Mouse (Mus musculus): Measurements from ENCODE around the gene Ccdc172. TPM values are rescaled to one million over a fixed set of nuclear protein-coding genes. Genes with fewer than 3 reads are reported as not detected.

Ccdc172 gene
- polyA plus RNA-seq (2015; fragmentation: Nextera tagmentation; extraction: Ambion mirVana), result not detected in 2 replicates

DNA sequence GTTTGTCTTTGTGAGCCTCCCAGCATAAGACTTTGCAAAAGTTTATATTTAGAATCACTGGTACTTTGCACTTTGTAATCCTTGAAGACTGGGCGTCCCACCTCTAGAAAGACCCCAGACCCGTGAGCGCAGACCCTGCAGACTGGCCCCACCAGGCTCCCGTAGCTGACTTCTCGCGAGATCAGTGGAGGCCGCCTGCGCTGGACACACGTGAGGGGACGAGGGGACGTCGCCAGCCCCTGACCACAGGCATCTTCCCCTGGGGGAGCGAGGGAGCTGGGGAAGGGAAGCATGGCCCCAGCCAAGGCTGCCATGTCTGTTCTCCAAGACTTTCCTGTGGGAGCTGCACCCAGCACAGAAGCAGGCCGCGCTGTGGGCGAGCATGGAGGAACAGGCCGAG is at the start of gene Ccdc172:
Gene Ccdc172 (plus strand): TSS at position 176 of the 400 bp plus-strand sequence.
- H3K27me3 ChIP-seq (ENCODE audit: control insufficient read depth, insufficient read depth, low read depth, low read length), result no peaks in the 10 kb centered on the region
- H3K4me3 ChIP-seq (ENCODE audit: low read length), result no peak within 1 kb of the TSS
- H3K4me1 ChIP-seq (replicated peaks; ENCODE audit: control insufficient read depth, insufficient read depth, low read length), result no peaks in the 10 kb centered on the region
- ATAC-seq (ENCODE audit: low read depth), result no peak
- no peak within 1 kb of the TSS for H3K4me2 ChIP-seq (ENCODE audit: low read depth, low read length)
- WGBS, result 96% methylated on average over 17 of the region's 17 CpGs
- H3K9ac ChIP-seq (ENCODE audit: low read length), result no peak within 1 kb of the TSS
- no peak within 1 kb of the TSS for H3K27ac ChIP-seq (ENCODE audit: low read length)
- no peaks in the 10 kb centered on the region for H3K9me3 ChIP-seq (ENCODE audit: control insufficient read depth, low read length)
- no peaks in the 10 kb centered on the region for H3K36me3 ChIP-seq (ENCODE audit: control insufficient read depth, insufficient read depth, low read length)

DNA sequence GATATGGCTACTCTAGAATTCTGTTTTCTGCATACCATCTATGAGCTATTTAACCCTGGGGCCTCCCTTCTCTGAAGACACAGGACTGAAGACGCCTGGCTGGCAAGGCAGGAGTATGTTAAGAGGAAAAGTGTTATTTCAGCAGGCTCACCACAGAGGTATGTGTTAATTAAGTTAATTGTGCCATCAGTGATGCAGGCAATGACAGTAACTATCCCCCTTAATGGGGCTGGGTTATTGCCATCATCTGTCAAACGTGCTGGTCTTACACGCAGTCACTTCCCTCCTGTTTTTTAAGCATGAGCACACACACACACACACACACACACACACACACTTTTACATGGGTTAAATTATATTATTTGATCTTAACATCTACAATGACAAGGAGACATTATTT is 48.0 kb upstream of the Ccdc172 start:
- H3K9me3 ChIP-seq (ENCODE audit: control insufficient read depth, low read length), result no peaks in the 10 kb centered on the region
- H3K4me1 ChIP-seq (replicated peaks; ENCODE audit: control insufficient read depth, insufficient read depth, low read length), result no peaks in the 10 kb centered on the region
- H3K4me2 ChIP-seq (ENCODE audit: low read depth, low read length), result no peak overlapping the region
- no peak overlapping the region for H3K4me3 ChIP-seq (ENCODE audit: low read length)
- H3K27ac ChIP-seq (ENCODE audit: low read length), result no peak overlapping the region
- no peaks in the 10 kb centered on the region for H3K27me3 ChIP-seq (ENCODE audit: control insufficient read depth, insufficient read depth, low read depth, low read length)
- WGBS, result 71% methylated on average over 3 of the region's 3 CpGs
- no peaks in the 10 kb centered on the region for H3K36me3 ChIP-seq (ENCODE audit: control insufficient read depth, insufficient read depth, low read length)
- no peak for ATAC-seq (ENCODE audit: low read depth)
- H3K9ac ChIP-seq (ENCODE audit: low read length), result no peak overlapping the region

DNA sequence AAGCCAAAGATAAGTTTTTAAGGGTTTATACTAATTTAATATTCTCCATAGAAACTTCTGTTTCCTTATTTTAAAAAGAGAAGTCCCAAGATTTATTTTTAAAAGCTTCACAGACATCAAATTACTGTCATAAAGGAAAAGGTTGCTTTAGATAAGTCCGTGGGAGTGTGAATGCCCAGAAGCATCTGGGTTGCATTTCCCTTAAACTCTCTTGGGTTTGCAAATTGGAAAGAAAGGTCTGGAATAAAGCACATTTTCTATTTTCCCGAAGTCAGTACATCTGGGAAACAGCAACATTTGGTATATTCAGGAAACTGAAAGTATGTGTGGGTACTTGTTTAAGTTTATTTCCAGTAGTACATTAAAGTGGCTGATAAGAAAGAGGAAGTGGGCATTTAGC is 43.5 kb upstream of the Ccdc172 start:
- Histone ChIP-seq H3K9me3 (ENCODE audit: control insufficient read depth, low read length) (no peaks in the 10 kb centered on the region), H3K4me2 (ENCODE audit: low read depth, low read length) (no peak overlapping the region), H3K27ac (ENCODE audit: low read length) (no peak overlapping the region), H3K36me3 (ENCODE audit: control insufficient read depth, insufficient read depth, low read length) (no peaks in the 10 kb centered on the region), H3K9ac (ENCODE audit: low read length) (no peak overlapping the region), H3K4me1 (replicated peaks; ENCODE audit: control insufficient read depth, insufficient read depth, low read length) (no peaks in the 10 kb centered on the region), H3K4me3 (ENCODE audit: low read length) (no peak overlapping the region), H3K27me3 (ENCODE audit: control insufficient read depth, insufficient read depth, low read depth, low read length) (no peaks in the 10 kb centered on the region)
- ATAC-seq (ENCODE audit: low read depth), result no peak
- 38% methylated on average over 2 of the region's 2 CpGs for WGBS

DNA sequence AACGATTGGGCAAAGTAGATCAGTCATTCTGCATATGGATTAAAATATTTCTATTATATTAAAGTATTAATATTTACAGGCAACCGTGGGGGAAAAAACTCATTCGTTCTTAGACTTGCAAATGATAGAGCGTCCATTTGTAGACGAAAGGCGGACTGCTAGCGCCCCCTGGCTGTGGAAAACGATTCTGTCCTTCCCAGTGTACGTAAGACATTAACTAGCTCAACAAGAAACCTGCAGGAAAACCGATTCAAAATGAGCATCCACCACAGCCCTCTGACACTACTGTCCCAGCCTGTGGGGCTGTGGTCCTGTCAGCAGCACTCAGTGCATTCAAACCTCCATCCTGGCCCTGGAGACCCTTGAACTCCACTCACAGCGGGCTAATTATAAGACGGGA is 42.4 kb upstream of the Ccdc172 start:
- Histone ChIP-seq H3K9me3 (ENCODE audit: control insufficient read depth, low read length) (no peaks in the 10 kb centered on the region), H3K27ac (ENCODE audit: low read length) (no peak overlapping the region), H3K27me3 (ENCODE audit: control insufficient read depth, insufficient read depth, low read depth, low read length) (no peaks in the 10 kb centered on the region), H3K4me1 (replicated peaks; ENCODE audit: control insufficient read depth, insufficient read depth, low read length) (no peaks in the 10 kb centered on the region), H3K4me2 (ENCODE audit: low read depth, low read length) (no peak overlapping the region), H3K4me3 (ENCODE audit: low read length) (no peak overlapping the region), H3K36me3 (ENCODE audit: control insufficient read depth, insufficient read depth, low read length) (no peaks in the 10 kb centered on the region), H3K9ac (ENCODE audit: low read length) (no peak overlapping the region)
- 12% methylated on average over 12 of the region's 12 CpGs for WGBS
- ATAC-seq (ENCODE audit: low read depth), result peak; percentile 15; the same call in 1 of the 2 replicates

DNA sequence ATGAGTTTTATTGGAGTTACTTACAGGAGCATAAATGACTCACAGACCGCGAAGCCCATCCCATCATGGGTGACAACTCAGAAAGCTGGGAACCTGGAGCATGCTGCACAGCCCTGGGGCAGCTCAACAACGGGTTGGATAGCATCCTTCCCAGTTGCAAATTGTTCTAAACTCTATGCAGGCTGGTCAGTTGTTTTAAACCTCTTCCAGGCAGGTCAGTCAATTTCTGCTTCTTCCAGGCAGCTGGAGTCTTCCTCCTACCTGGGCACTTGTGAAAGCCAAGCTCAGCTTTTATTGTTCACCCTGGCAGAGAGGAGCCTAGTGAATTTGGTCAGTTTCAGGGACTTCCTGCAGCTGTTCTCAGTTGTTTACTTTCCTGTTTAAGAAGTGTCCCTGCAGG is 37.5 kb upstream of the Ccdc172 start:
- WGBS, result 92% methylated on average over 3 of the region's 3 CpGs
- Histone ChIP-seq H3K9me3 (ENCODE audit: control insufficient read depth, low read length) (no peaks in the 10 kb centered on the region), H3K36me3 (ENCODE audit: control insufficient read depth, insufficient read depth, low read length) (no peaks in the 10 kb centered on the region), H3K4me1 (replicated peaks; ENCODE audit: control insufficient read depth, insufficient read depth, low read length) (no peaks in the 10 kb centered on the region), H3K9ac (ENCODE audit: low read length) (no peak overlapping the region), H3K27me3 (ENCODE audit: control insufficient read depth, insufficient read depth, low read depth, low read length) (no peaks in the 10 kb centered on the region), H3K4me2 (ENCODE audit: low read depth, low read length) (no peak overlapping the region), H3K4me3 (ENCODE audit: low read length) (no peak overlapping the region), H3K27ac (ENCODE audit: low read length) (no peak overlapping the region)
- no peak for ATAC-seq (ENCODE audit: low read depth)

DNA sequence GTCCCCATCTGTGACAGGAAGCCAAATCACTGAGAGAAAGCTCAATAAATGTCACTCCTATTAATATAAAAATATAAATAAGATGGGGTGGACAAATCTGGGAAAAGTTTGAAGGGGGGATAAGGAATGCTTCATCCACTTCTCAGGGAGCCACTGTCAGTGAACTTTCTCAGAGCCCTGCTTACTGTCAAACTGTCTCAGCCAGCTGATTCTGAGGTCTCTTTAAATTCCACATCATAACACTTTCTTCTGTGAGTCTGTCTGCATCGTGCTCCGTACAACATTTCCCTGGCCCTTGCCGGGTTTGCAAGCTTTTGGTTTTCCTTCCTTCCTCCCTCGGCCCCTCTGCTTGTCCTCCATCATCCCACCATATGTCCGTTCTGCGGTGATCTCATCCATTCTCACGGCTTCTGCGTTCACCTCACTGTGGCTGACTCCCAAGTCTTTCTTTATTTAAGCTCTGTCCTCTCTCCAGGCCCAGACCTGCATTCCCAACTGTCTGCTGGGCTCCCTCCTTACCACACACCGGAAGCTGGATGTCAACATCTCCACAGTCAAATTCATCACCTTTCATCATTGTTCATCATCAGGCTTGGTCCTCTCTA is 29.3 kb upstream of the Ccdc172 start:
- H3K27ac ChIP-seq (ENCODE audit: low read length), result no peak overlapping the region
- no peak overlapping the region for H3K4me2 ChIP-seq (ENCODE audit: low read depth, low read length)
- no peaks in the 10 kb centered on the region for H3K4me1 ChIP-seq (replicated peaks; ENCODE audit: control insufficient read depth, insufficient read depth, low read length)
- H3K27me3 ChIP-seq (ENCODE audit: control insufficient read depth, insufficient read depth, low read depth, low read length), result no peaks in the 10 kb centered on the region
- no peaks in the 10 kb centered on the region for H3K36me3 ChIP-seq (ENCODE audit: control insufficient read depth, insufficient read depth, low read length)
- 46% methylated on average over 9 of the region's 9 CpGs for WGBS
- no peak overlapping the region for H3K4me3 ChIP-seq (ENCODE audit: low read length)
- H3K9ac ChIP-seq (ENCODE audit: low read length), result no peak overlapping the region
- H3K9me3 ChIP-seq (ENCODE audit: control insufficient read depth, low read length), result no peaks in the 10 kb centered on the region
- no peak for ATAC-seq (ENCODE audit: low read depth)

DNA sequence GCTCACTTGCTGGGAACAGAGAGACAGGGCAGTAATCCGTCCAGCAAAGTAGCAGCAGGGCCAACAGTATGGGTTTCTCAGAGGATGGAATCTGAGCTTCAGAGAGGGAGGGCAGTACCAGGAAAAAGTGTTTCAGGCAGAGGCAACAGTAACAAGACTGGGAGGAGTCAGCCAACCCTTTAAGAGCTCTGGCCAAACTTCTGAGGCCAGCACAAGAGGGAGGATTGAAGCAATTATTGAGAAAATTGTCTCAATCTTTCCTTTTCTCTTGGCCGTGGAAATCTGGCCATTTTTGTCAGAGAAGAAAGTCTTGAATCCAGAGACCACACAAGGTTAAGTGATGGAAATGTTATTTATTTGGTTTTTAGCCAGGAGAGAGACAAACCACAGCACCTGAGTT is 25.1 kb upstream of the Ccdc172 start:
- Histone ChIP-seq H3K4me3 (ENCODE audit: low read length) (no peak overlapping the region), H3K9me3 (ENCODE audit: control insufficient read depth, low read length) (no peaks in the 10 kb centered on the region), H3K9ac (ENCODE audit: low read length) (no peak overlapping the region), H3K27ac (ENCODE audit: low read length) (no peak overlapping the region), H3K4me2 (ENCODE audit: low read depth, low read length) (no peak overlapping the region), H3K36me3 (ENCODE audit: control insufficient read depth, insufficient read depth, low read length) (no peaks in the 10 kb centered on the region), H3K27me3 (ENCODE audit: control insufficient read depth, insufficient read depth, low read depth, low read length) (no peaks in the 10 kb centered on the region), H3K4me1 (replicated peaks; ENCODE audit: control insufficient read depth, insufficient read depth, low read length) (no peaks in the 10 kb centered on the region)
- WGBS, result 54% methylated on average over 2 of the region's 2 CpGs
- no peak for ATAC-seq (ENCODE audit: low read depth)

DNA sequence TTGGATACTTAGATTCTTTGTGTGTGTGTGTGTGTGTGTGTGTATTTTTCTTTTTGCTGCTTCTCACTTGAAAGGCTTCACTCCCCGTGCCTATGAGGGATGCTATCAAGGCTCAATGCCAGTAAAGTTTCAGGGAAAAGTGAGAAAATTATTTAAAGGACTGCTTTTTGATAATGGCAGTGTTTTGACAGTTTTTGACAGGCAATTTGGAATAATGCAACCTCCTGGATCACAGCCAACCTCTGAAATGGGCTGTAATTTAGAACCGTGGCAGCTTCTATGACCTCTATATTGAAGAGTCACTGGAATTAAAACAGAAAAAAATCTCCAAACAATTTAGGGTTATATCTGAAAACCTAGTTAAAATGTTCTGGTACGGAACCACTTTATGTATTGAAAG is 14.7 kb upstream of the Ccdc172 start:
- peak; percentile 46 for ATAC-seq (ENCODE audit: low read depth)
- WGBS, result 35% methylated on average over 3 of the region's 3 CpGs
- no peak overlapping the region for H3K27ac ChIP-seq (ENCODE audit: low read length)
- H3K4me3 ChIP-seq (ENCODE audit: low read length), result no peak overlapping the region
- H3K36me3 ChIP-seq (ENCODE audit: control insufficient read depth, insufficient read depth, low read length), result no peaks in the 10 kb centered on the region
- no peak overlapping the region for H3K4me2 ChIP-seq (ENCODE audit: low read depth, low read length)
- no peaks in the 10 kb centered on the region for H3K9me3 ChIP-seq (ENCODE audit: control insufficient read depth, low read length)
- no peak overlapping the region for H3K9ac ChIP-seq (ENCODE audit: low read length)
- no peaks in the 10 kb centered on the region for H3K27me3 ChIP-seq (ENCODE audit: control insufficient read depth, insufficient read depth, low read depth, low read length)
- peaks cover 2% of the 10 kb centered on the region; the same call in 1 of the 2 replicates for H3K4me1 ChIP-seq (replicated peaks; ENCODE audit: control insufficient read depth, insufficient read depth, low read length)

DNA sequence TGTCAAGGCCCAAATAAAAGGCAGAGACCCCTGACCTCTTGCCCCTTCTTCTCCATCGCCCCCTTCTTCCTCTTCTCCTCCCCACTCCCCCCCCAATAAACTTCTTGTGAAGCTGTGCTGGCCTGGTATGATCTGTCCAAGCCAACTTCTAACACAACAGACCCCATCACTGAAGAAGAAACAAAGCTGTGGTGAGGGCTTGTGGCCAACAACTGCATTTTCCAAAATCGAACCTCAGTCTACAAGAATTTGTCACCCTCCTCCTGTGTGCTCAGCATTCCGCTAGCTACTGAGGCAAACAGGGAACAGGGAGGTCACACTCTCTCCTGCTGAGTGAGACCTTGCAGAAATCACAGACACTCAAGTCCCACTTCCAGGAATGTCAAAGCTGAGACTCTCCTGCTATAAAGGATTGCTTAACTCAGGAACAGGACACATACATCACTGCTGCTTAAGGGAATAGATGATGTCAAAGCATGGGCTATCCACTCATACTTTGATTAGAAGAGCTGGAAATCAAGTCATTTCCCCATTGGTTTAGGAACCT is 12.3 kb upstream of the Ccdc172 start:
- Histone ChIP-seq H3K27ac (ENCODE audit: low read length) (no peak overlapping the region), H3K9ac (ENCODE audit: low read length) (no peak overlapping the region), H3K9me3 (ENCODE audit: control insufficient read depth, low read length) (no peaks in the 10 kb centered on the region), H3K4me3 (ENCODE audit: low read length) (no peak overlapping the region), H3K4me1 (replicated peaks; ENCODE audit: control insufficient read depth, insufficient read depth, low read length) (peaks cover 2% of the 10 kb centered on the region; the same call in 1 of the 2 replicates), H3K27me3 (ENCODE audit: control insufficient read depth, insufficient read depth, low read depth, low read length) (no peaks in the 10 kb centered on the region), H3K36me3 (ENCODE audit: control insufficient read depth, insufficient read depth, low read length) (no peaks in the 10 kb centered on the region), H3K4me2 (ENCODE audit: low read depth, low read length) (no peak overlapping the region)
- whole genome bisulfite sequencing, result 48% methylated on average over 3 of the region's 3 CpGs
- peak; percentile 83 for ATAC-seq (ENCODE audit: low read depth)
